Mouse (Mus musculus) cerebellum, adult 8-10 months (tissue): ENCODE measurements at regions not wholly inside any gene's neighbourhood (a gene's known extent, or its start where the extent isn't known, plus 50 kb on each side); places are given as distances from the start of the nearest gene placed in this dataset.

ENCODE experiments used
- DNase-seq: peaks from one replicate; pipeline ENCODE4 v3.0.0; 2022

- no peak for DNase-seq
Observed at GRCm38 (mm10) chr6:127311192-127312054, 135.2 kb upstream of the Parp11 start.

GRCm38 (mm10) chr6:127317309-127317708, 129.3 kb upstream of the Parp11 start:
- no peak for DNase-seq

GRCm38 (mm10) chr6:127318746-127319582, 127.7 kb upstream of the Parp11 start:
- DNase-seq, result no peak

- DNase-seq, result no peak
Observed at GRCm38 (mm10) chr6:127320600-127320999, 126.0 kb upstream of the Parp11 start.

- DNase-seq, result no peak
Observed at GRCm38 (mm10) chr6:127321031-127321430, 125.6 kb upstream of the Parp11 start.

- DNase-seq, result no peak
Observed at GRCm38 (mm10) chr6:127322398-127322797, 124.2 kb upstream of the Parp11 start.

GRCm38 (mm10) chr6:127324984-127325383, 121.7 kb upstream of the Parp11 start:
- DNase-seq, result peak; percentile 51

GRCm38 (mm10) chr6:127325596-127326332, 120.9 kb upstream of the Parp11 start:
- no peak for DNase-seq

GRCm38 (mm10) chr6:127326333-127326729, 120.3 kb upstream of the Parp11 start:
- DNase-seq, result no peak

GRCm38 (mm10) chr6:127329191-127330014, 117.2 kb upstream of the Parp11 start:
- DNase-seq, result no peak

GRCm38 (mm10) chr6:127330015-127330705, 116.5 kb upstream of the Parp11 start:
- peak; percentile 76 for DNase-seq

GRCm38 (mm10) chr6:127331091-127331490, 115.5 kb upstream of the Parp11 start:
- no peak for DNase-seq

- DNase-seq, result no peak
Observed at GRCm38 (mm10) chr6:127334256-127334655, 112.4 kb upstream of the Parp11 start.

GRCm38 (mm10) chr6:127335462-127335886, 111.2 kb upstream of the Parp11 start:
- no peak for DNase-seq

- no peak for DNase-seq
Observed at GRCm38 (mm10) chr6:127335996-127336660, 110.5 kb upstream of the Parp11 start.

- no peak for DNase-seq
Observed at GRCm38 (mm10) chr6:127336681-127337397, 109.8 kb upstream of the Parp11 start.

GRCm38 (mm10) chr6:127337398-127337871, 109.2 kb upstream of the Parp11 start:
- DNase-seq, result no peak

- no peak for DNase-seq
Observed at GRCm38 (mm10) chr6:127338412-127338811, 108.2 kb upstream of the Parp11 start.

- DNase-seq, result no peak
Observed at GRCm38 (mm10) chr6:127341604-127342003, 105.0 kb upstream of the Parp11 start.

- DNase-seq, result no peak
Observed at GRCm38 (mm10) chr6:127348770-127349409, 97.8 kb upstream of the Parp11 start.
